8 mouse cellular contexts compared by ENCODE assay signal in the genomic region with DNA sequence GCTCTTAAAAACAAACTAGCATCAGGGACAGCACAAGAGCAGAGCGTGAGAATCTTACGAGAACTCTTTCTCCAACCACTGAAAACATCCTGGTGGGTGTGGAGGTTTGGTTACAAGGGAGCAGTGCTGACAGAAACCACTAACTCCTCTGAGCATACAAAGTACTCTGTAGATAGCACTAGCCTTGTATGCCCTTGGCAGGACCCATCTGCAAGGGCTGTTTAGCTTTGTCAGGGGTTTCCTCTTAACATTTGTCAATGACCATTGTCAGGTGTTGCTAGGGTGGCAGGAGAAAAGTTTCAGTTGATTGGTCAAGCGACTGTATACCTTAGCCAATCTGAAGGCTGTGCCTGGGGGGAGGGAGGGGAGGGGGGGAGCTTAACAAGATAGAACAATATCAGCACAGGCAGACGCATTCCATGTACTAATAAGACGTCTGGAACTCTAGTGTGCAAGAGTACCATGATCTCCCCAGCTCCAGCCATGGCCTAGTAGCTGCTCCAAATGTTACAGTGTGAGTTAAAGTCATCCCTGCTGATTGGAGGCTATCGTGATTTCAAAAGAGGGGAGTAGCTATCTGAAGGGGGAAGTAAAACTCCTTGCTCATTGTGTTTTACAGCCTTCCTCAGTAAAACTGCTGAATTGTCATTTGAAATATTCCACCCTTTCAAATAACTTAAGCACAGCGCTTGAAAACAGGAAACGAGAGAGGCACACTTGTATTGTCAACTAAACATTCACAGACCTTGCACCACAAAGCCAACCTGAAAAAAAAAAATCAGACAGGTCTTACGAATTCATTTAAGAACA.
DNase-seq lines count a peak whose midpoint lies in the region; ATAC-seq and TF ChIP-seq lines count a peak whose summit lies in the region.

No protein-coding gene starts in this region.

- no peak overlapping the region for H3K4me2 ChIP-seq in lung, embryonic 14.5 days
- no peak overlapping the region for H3K4me2 ChIP-seq in embryonic facial prominence, embryonic 14.5 days (ENCODE audit: low read depth, low read length)

- H3K4me1 ChIP-seq in lung, embryonic 14.5 days (ENCODE audit: insufficient read depth): 0 out of 2 replicates have a peak, but pooled peaks cover 3% of the 10 kb centered on the region
- H3K4me1 ChIP-seq in embryonic facial prominence, embryonic 14.5 days (ENCODE audit: control insufficient read depth, insufficient read depth, low read length): no peaks in the 10 kb centered on the region
- no peaks in the 10 kb centered on the region for H3K4me1 ChIP-seq in cerebellum, adult 2 months (ENCODE audit: control insufficient read depth, insufficient read depth, low read length)

- no peaks in the 10 kb centered on the region for H3K36me3 ChIP-seq in lung, embryonic 14.5 days (ENCODE audit: insufficient read depth)
- no peaks in the 10 kb centered on the region for H3K36me3 ChIP-seq in embryonic facial prominence, embryonic 14.5 days (ENCODE audit: control insufficient read depth, insufficient read depth, low read length)

- 26% methylated on average over 9 of the region's 9 CpGs for WGBS in lung, embryonic 14.5 days
- 38% methylated on average over 9 of the region's 9 CpGs for WGBS in embryonic facial prominence, embryonic 14.5 days
- 53% methylated on average over 9 of the region's 9 CpGs for WGBS in cerebellum, adult 2 months

- ATAC-seq in lung, embryonic 14.5 days (ENCODE audit: insufficient read depth): peak; percentile 78
- ATAC-seq in embryonic facial prominence, embryonic 14.5 days (ENCODE audit: low read depth): 0 out of 2 replicates have a peak, but pooled peaks have one; percentile 37
- ATAC-seq in monocyte, adult 5-6 weeks (replicated peaks; ENCODE audit: insufficient number of reproducible peaks, low FRiP score, low TSS enrichment, poor library complexity, severe bottlenecking): peak; percentile 91

- H3K9me3 ChIP-seq in lung, embryonic 14.5 days (ENCODE audit: low read depth, low read length): no peaks in the 10 kb centered on the region
- H3K9me3 ChIP-seq in embryonic facial prominence, embryonic 14.5 days (ENCODE audit: control insufficient read depth, low read length): no peaks in the 10 kb centered on the region

- H3K27me3 ChIP-seq in lung, embryonic 14.5 days (ENCODE audit: insufficient read depth, low read length): no peaks in the 10 kb centered on the region
- H3K27me3 ChIP-seq in embryonic facial prominence, embryonic 14.5 days (replicated peaks; ENCODE audit: control insufficient read depth, insufficient read depth, low read length): no peaks in the 10 kb centered on the region
- no peaks in the 10 kb centered on the region; the same call in 1 of the 2 replicates for H3K27me3 ChIP-seq in cerebellum, adult 2 months (ENCODE audit: control insufficient read depth, insufficient read depth, low read length)

- TF ChIP-seq CTCF in lung, embryonic 14.5 days (IDR thresholded peaks at IDR 0.05; ENCODE audit: low read depth): no peak
- no peak for TF ChIP-seq CTCF in cerebellum, adult 2 months (IDR thresholded peaks at IDR 0.05; ENCODE audit: borderline replicate concordance, insufficient read depth, low read depth, low read length)

- no peak for TF ChIP-seq POLR2A in cerebellum, adult 2 months (IDR thresholded peaks at IDR 0.05; ENCODE audit: borderline replicate concordance, insufficient read depth, low read length)

- peak overlapping the region; percentile 34; the same call in 1 of the 2 replicates for H3K27ac ChIP-seq in lung, embryonic 14.5 days (ENCODE audit: low read depth)
- H3K27ac ChIP-seq in embryonic facial prominence, embryonic 14.5 days (replicated peaks; ENCODE audit: low read depth, low read length): no peak overlapping the region; the same call in 1 of the 2 replicates
- no peak overlapping the region for H3K27ac ChIP-seq in cerebellum, adult 2 months (ENCODE audit: insufficient read depth, low read length)

- peak; percentile 56 for DNase-seq in lung, embryonic 14.5 days
- no peak for DNase-seq in lung, postnatal 14 days
- DNase-seq in embryonic facial prominence, embryonic 14.5 days (ENCODE audit: low spot score): peak; percentile 51
- peak; percentile 32 for DNase-seq in kidney, postnatal 10 days
- DNase-seq in adrenal gland, adult 18-20 months (ENCODE audit: low spot score in 2 of 2): no peak
- no peak for DNase-seq in urinary bladder, postnatal 10 days (ENCODE audit: low spot score)
- no peak for DNase-seq in cerebellum, adult 2 months

- no peak overlapping the region for H3K4me3 ChIP-seq in lung, embryonic 14.5 days (ENCODE audit: low read depth, low read length)
- no peak overlapping the region for H3K4me3 ChIP-seq in embryonic facial prominence, embryonic 14.5 days (ENCODE audit: low read depth, low read length)
- no peak overlapping the region for H3K4me3 ChIP-seq in cerebellum, adult 2 months (replicated peaks; ENCODE audit: insufficient read depth, low read depth, low read length)

- no peak overlapping the region for H3K9ac ChIP-seq in lung, embryonic 14.5 days
- no peak overlapping the region for H3K9ac ChIP-seq in embryonic facial prominence, embryonic 14.5 days (ENCODE audit: low read depth, low read length)

Comparison
In these comparisons a context has a peak if more than half of its experiments do, and no peak if none do; other contexts are left out.
1. DNase-seq: peak in lung, embryonic 14.5 days (single experiment), embryonic facial prominence, embryonic 14.5 days (single experiment) and kidney, postnatal 10 days (single experiment); none in lung, postnatal 14 days (single experiment), adrenal gland, adult 18-20 months (0 of 2), urinary bladder, postnatal 10 days (single experiment) and cerebellum, adult 2 months (0 of 2).
2. ATAC-seq: peak in every context shown above with its lines; median percentile 91 in monocyte, adult 5-6 weeks; 78 in lung, embryonic 14.5 days; 37 in embryonic facial prominence, embryonic 14.5 days.